Mouse (Mus musculus) CH12.LX (cell line): ENCODE measurements around the gene Cela3a. TPM values are rescaled to one million over a fixed set of nuclear protein-coding genes. Genes with fewer than 3 reads are reported as not detected.
"Not testable (repeated sequence)": the region's sequence is repeated elsewhere in the genome, so short reads cannot be mapped to it uniquely, and the experiment has no call there.

Experiments
- DNase-seq: peaks from one replicate; pipeline ENCODE4 v3.0.0-alpha.2; 2013; ENCODE audit errors: extremely low read depth
- H3K27ac ChIP-seq: 2 replicates; pipeline ENCODE4 v1.5.1; 2012; ENCODE audit warnings: low read depth, mild to moderate bottlenecking, control low read depth, moderate library complexity; ENCODE audit not compliant: insufficient read depth
- H3K27me3 ChIP-seq: replicated peaks from 2 replicates; pipeline ENCODE3; 2012; ENCODE audit warnings: inconsistent platforms
- H3K36me3 ChIP-seq, 2 experiments: replicated peaks in 1 of 2; 2 replicates each; pipeline versions ENCODE3 to v1.6.1; 2012; ENCODE audit warnings: inconsistent platforms in 1 of 2, low read length in 1 of 2, mild to moderate bottlenecking in 1 of 2, mixed read lengths in 1 of 2, moderate library complexity in 1 of 2; ENCODE audit not compliant: control insufficient read depth in 1 of 2, insufficient read depth in 1 of 2
- H3K4me1 ChIP-seq, 2 experiments: 2 replicates each; pipeline ENCODE4 v1.6.1; 2012; ENCODE audit warnings: inconsistent platforms in 1 of 2, moderate library complexity in 1 of 2; ENCODE audit not compliant: insufficient read depth in 2 of 2, control insufficient read depth in 1 of 2
- H3K4me2 ChIP-seq: 2 replicates; pipeline ENCODE4 v1.6.1; 2012; ENCODE audit warnings: low read depth, mild to moderate bottlenecking, control low read depth; ENCODE audit not compliant: poor library complexity, insufficient read depth, severe bottlenecking
- H3K4me3 ChIP-seq, 3 experiments: fragments of 150-350 bp in 1 of 3; sonication (generic) in 1 of 3; replicated peaks in 1 of 3; 2 replicates each; pipeline versions ENCODE3 to v1.5.1; 2011 to 2012; ENCODE audit warnings: low read depth in 2 of 3, low read length in 2 of 3, mild to moderate bottlenecking in 2 of 3, moderate library complexity in 2 of 3, control low read depth in 1 of 3, improper control_type of control experiment in 1 of 3, inconsistent platforms in 1 of 3, mixed read lengths in 1 of 3; ENCODE audit not compliant: poor library complexity in 1 of 3
- H3K79me2 ChIP-seq: replicated peaks from 2 replicates; pipeline ENCODE4 v1.6.1; 2012; ENCODE audit warnings: mild to moderate bottlenecking, moderate library complexity; ENCODE audit not compliant: control insufficient read depth, poor library complexity, insufficient read depth, severe bottlenecking; ENCODE audit errors: extremely low read depth
- H3K9ac ChIP-seq: 2 replicates; pipeline ENCODE4 v1.6.1; 2012; ENCODE audit warnings: low read depth, mild to moderate bottlenecking, control low read depth, moderate library complexity; ENCODE audit not compliant: insufficient read depth
- H3K9me3 ChIP-seq: replicated peaks from 2 replicates; pipeline ENCODE3; 2012; ENCODE audit warnings: low read length, inconsistent platforms, mixed read lengths
- E2F4 ChIP-seq: IDR thresholded peaks from 2 replicates; pipeline ENCODE4 v1.6.1; 2011; ENCODE audit warnings: low read depth, low read length, improper control_type of control experiment; ENCODE audit not compliant: insufficient replicate concordance
- EP300 ChIP-seq: IDR thresholded peaks from 2 replicates; pipeline ENCODE4 v1.6.1; 2011; ENCODE audit warnings: low read length, improper control_type of control experiment
- GABPA ChIP-seq: IDR thresholded peaks from 2 replicates; pipeline ENCODE4 v1.6.1; 2012; ENCODE audit warnings: low read depth, low read length, improper control_type of control experiment, inconsistent platforms; ENCODE audit not compliant: insufficient replicate concordance
- HCFC1 ChIP-seq: IDR thresholded peaks from 2 replicates; pipeline ENCODE4 v1.6.1; 2012; ENCODE audit warnings: low read depth, mild to moderate bottlenecking, inconsistent platforms, low read length, improper control_type of control experiment
- IRF4 ChIP-seq: IDR thresholded peaks from 2 replicates; pipeline ENCODE4 v1.6.1; 2014; ENCODE audit warnings: low read depth, mild to moderate bottlenecking, inconsistent platforms, low read length, improper control_type of control experiment
- KAT2A ChIP-seq: IDR thresholded peaks from 2 replicates; pipeline ENCODE4 v1.6.1; 2012; ENCODE audit warnings: low read length, improper control_type of control experiment, inconsistent platforms; ENCODE audit not compliant: insufficient replicate concordance
- MAX ChIP-seq: IDR thresholded peaks from 2 replicates; pipeline ENCODE4 v1.6.1; 2011; ENCODE audit warnings: low read length, improper control_type of control experiment
- MAZ ChIP-seq: IDR thresholded peaks from 2 replicates; pipeline ENCODE4 v1.6.1; 2012; ENCODE audit warnings: low read depth, mild to moderate bottlenecking, inconsistent platforms, low read length, improper control_type of control experiment, moderate library complexity
- MEF2A ChIP-seq: IDR thresholded peaks from 2 replicates; pipeline ENCODE4 v1.6.1; 2014; ENCODE audit warnings: low read depth, mild to moderate bottlenecking, inconsistent platforms, low read length, improper control_type of control experiment, borderline replicate concordance
- MXI1 ChIP-seq: IDR thresholded peaks from 2 replicates; pipeline ENCODE4 v1.6.1; 2011; ENCODE audit warnings: mild to moderate bottlenecking, low read depth, low read length, improper control_type of control experiment
- PAX5 ChIP-seq: IDR thresholded peaks from 2 replicates; pipeline ENCODE4 v1.6.1; 2012; ENCODE audit warnings: low read length, inconsistent platforms, mixed read lengths
- POLR2AphosphoS2 ChIP-seq: IDR thresholded peaks from 2 replicates; pipeline ENCODE4 v1.6.1; 2011; ENCODE audit warnings: low read depth, low read length, improper control_type of control experiment
- RAD21 ChIP-seq: IDR thresholded peaks from 2 replicates; pipeline ENCODE4 v1.6.1; 2011; ENCODE audit warnings: low read depth, mild to moderate bottlenecking, low read length, improper control_type of control experiment, moderate library complexity
- SMC3 ChIP-seq: IDR thresholded peaks from 2 replicates; pipeline ENCODE4 v1.6.1; 2011; ENCODE audit warnings: low read depth, low read length, improper control_type of control experiment
- TCF12 ChIP-seq: IDR thresholded peaks from 2 replicates; pipeline ENCODE4 v1.6.1; 2014; ENCODE audit warnings: low read depth, mild to moderate bottlenecking, inconsistent platforms, low read length, improper control_type of control experiment
- USF1 ChIP-seq: IDR thresholded peaks from 2 replicates; pipeline ENCODE4 v1.6.1; 2014; ENCODE audit warnings: low read depth, mild to moderate bottlenecking, inconsistent platforms, low read length, improper control_type of control experiment
- USF2 ChIP-seq: conservative IDR thresholded peaks from 2 replicates; pipeline ENCODE4 v1.6.1; 2011; ENCODE audit warnings: low read depth, low read length, improper control_type of control experiment
- ZC3H11A ChIP-seq: IDR thresholded peaks from 2 replicates; pipeline ENCODE4 v1.6.1; 2012; ENCODE audit warnings: low read depth, mild to moderate bottlenecking, inconsistent platforms, low read length, improper control_type of control experiment
- ZMIZ1 ChIP-seq: IDR thresholded peaks from 2 replicates; pipeline ENCODE4 v1.6.1; 2012; ENCODE audit warnings: low read depth, mild to moderate bottlenecking, inconsistent platforms, low read length, improper control_type of control experiment
- ZNF384 ChIP-seq: IDR thresholded peaks from 2 replicates; pipeline ENCODE4 v1.6.1; 2012; ENCODE audit warnings: low read depth, low read length, improper control_type of control experiment, inconsistent platforms
- dilution Hi-C: fragments of 300-500 bp; cut with MboI; formaldehyde crosslinking; loops from 2 replicates; pipeline ENCODE4 v1.14.3; 2020; ENCODE audit warnings: low sequenced_read_pairs; ENCODE audit not compliant: extremely low pct_unique_long_range_greater_than_20kb, extremely low pct_ligation_motif_present
- in situ Hi-C: fragments of 300-500 bp; cut with MboI; formaldehyde crosslinking; loops from 3 replicates; pipeline ENCODE4 v1.14.3; 2019; ENCODE audit warnings: low sequenced_read_pairs, low pct_ligation_motif_present, low pct_unique_long_range_greater_than_20kb, mixed read lengths
- polyA plus RNA-seq: library from polyadenylated mRNA; unstranded; fragments of >175 nt; gene quantifications from 2 replicates; pipeline ENCODE4 v1.2.1, GENCODE M21; 2012; ENCODE audit warnings: low read depth; ENCODE audit not compliant: insufficient read length
- total RNA-seq, 2 experiments: library from RNA; depleted of rRNA; stranded (reverse); fragments of 300-350 nt in 1 of 2; fragments of >200 nt in 1 of 2; gene quantifications; 2 replicates each; pipeline ENCODE4 v1.2.3; 2012 to 2014

Cela3a gene
- total and polyA plus RNA-seq, 3 experiments = not detected

- in situ Hi-C loops = no loop called here
- no peak overlapping the region for H3K27ac ChIP-seq
Observed at GRCm38 (mm10) chr4:137417712-137418564, 8.3 kb upstream of the Cela3a start.

DNA sequence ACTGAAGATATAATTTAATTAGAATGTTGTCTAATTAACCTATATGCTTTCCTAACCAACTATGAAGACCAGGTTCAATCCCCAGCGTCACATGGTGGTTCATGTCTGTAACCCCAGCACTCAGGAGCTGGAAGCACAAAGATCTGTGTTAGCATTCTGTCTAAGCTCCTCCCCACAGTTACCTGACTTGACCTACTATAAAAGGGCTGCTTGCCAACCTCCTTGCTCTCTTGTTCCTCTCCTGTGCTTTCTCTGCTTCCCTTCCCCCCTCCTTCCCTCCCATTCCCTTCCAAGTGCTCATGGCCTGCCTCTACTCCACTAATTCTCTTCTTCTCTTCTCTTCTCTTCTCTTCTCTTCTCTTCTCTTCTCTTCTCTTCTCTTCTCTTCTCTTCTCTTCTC lies 5.3 kb upstream of the Cela3a start:
- H3K4me2 ChIP-seq = no peak overlapping the region
- no peaks in the 10 kb centered on the region for H3K79me2 ChIP-seq
- dilution Hi-C loops = no loop called here
- no peak for DNase-seq
- H3K9ac ChIP-seq = no peak overlapping the region
- H3K4me1 ChIP-seq = no peaks in the 10 kb centered on the region; a peak in 1 of 4 replicates
- H3K27ac ChIP-seq = no peak overlapping the region
- no peak for TF ChIP-seq RAD21
- TF ChIP-seq MAX = no peak
- no peak for TF ChIP-seq SMC3
- TF ChIP-seq GABPA = no peak
- TF ChIP-seq USF1 = no peak
- in situ Hi-C loops = no loop called here
- peaks cover 19% of the 10 kb centered on the region for H3K27me3 ChIP-seq
- no peak overlapping the region for H3K4me3 ChIP-seq
- H3K9me3 ChIP-seq = peaks cover 4% of the 10 kb centered on the region
- no peaks in the 10 kb centered on the region for H3K36me3 ChIP-seq

More at GRCm38 (mm10) chr4:137417712-137418564, 8.3 kb upstream of the Cela3a start:
- H3K4me1 ChIP-seq = no peaks in the 10 kb centered on the region
- no peaks in the 10 kb centered on the region for H3K36me3 ChIP-seq
- dilution Hi-C loops = no loop called here
- H3K27me3 ChIP-seq = peaks cover 29% of the 10 kb centered on the region
- DNase-seq = no peak
- TF ChIP-seq POLR2AphosphoS2 (no peak), USF2 (no peak), ZNF384 (no peak), E2F4 (no peak), TCF12 (no peak), EP300 (no peak), MAZ (no peak), MXI1 (no peak), MAX (no peak), KAT2A (no peak), ZMIZ1 (no peak), PAX5 (no peak), MEF2A (no peak), HCFC1 (no peak), IRF4 (no peak), ZC3H11A (no peak)
- H3K79me2 ChIP-seq = no peaks in the 10 kb centered on the region
- H3K4me2 ChIP-seq = no peak overlapping the region
- H3K4me3 ChIP-seq = no peak overlapping the region
- peaks cover 4% of the 10 kb centered on the region for H3K9me3 ChIP-seq
- no peak overlapping the region for H3K9ac ChIP-seq

GRCm38 (mm10) chr4:137412185-137412709 lies 2.7 kb upstream of the Cela3a start:
- in situ Hi-C loops, H3K27ac ChIP-seq, DNase-seq, dilution Hi-C loops, H3K4me1 ChIP-seq, H3K9ac ChIP-seq, H3K4me2 ChIP-seq, H3K9me3 ChIP-seq, H3K36me3 ChIP-seq, H3K79me2 ChIP-seq, H3K4me3 ChIP-seq: not testable (repeated sequence)
- H3K27me3 ChIP-seq = peaks cover 30% of the 10 kb centered on the region
